Mouse (Mus musculus) adrenal gland, postnatal 36 days (tissue): ENCODE measurements around the gene Pdgfc. TPM values are rescaled to one million over a fixed set of nuclear protein-coding genes. Genes with fewer than 3 reads are reported as not detected.
"Not testable (repeated sequence)": the region's sequence is repeated elsewhere in the genome, so short reads cannot be mapped to it uniquely, and the experiment has no call there.

ENCODE experiments used
- DNase-seq, 2 experiments: peaks; one replicate each; pipeline ENCODE4 v3.0.0; 2021; ENCODE audit warnings: mixed read lengths in 1 of 2
- total RNA-seq, 2 experiments: library from RNA; stranded (reverse); gene quantifications; 2 replicates each; pipeline ENCODE4 v1.2.3; 2021

Gene Pdgfc
- total RNA-seq, 2 experiments from 2014 or later = 9.6 to 10.0 TPM

- DNase-seq = no peak
These were observed 9.3 kb downstream of the Pdgfc start for GRCm38 (mm10) chr3:81045344-81046050.

GRCm38 (mm10) chr3:81046652-81047607 lies 10.7 kb downstream of the Pdgfc start:
- DNase-seq = no peak

- no peak for DNase-seq
These were observed 15.3 kb downstream of the Pdgfc start for GRCm38 (mm10) chr3:81051522-81051921.

GRCm38 (mm10) chr3:81052422-81052821 lies 16.2 kb downstream of the Pdgfc start:
- no peak for DNase-seq

GRCm38 (mm10) chr3:81054074-81054473 lies 17.9 kb downstream of the Pdgfc start:
- no peak for DNase-seq

- no peak for DNase-seq
These were observed 21.5 kb downstream of the Pdgfc start for GRCm38 (mm10) chr3:81057719-81058118.

GRCm38 (mm10) chr3:81058527-81059031 lies 22.4 kb downstream of the Pdgfc start:
- DNase-seq = no peak

GRCm38 (mm10) chr3:81068550-81068949 lies 32.3 kb downstream of the Pdgfc start:
- no peak for DNase-seq

GRCm38 (mm10) chr3:81101136-81101535 lies 64.9 kb downstream of the Pdgfc start:
- no peak for DNase-seq

GRCm38 (mm10) chr3:81102158-81102876 lies 66.1 kb downstream of the Pdgfc start:
- peak in 1 of 2 experiments; percentile 5 for DNase-seq

- DNase-seq = no peak
These were observed 66.7 kb downstream of the Pdgfc start for GRCm38 (mm10) chr3:81102877-81103420.

GRCm38 (mm10) chr3:81107515-81107914 lies 71.3 kb downstream of the Pdgfc start:
- no peak for DNase-seq

- no peak for DNase-seq
These were observed 74.8 kb downstream of the Pdgfc start for GRCm38 (mm10) chr3:81110968-81111367.

GRCm38 (mm10) chr3:81112892-81113291 lies 76.7 kb downstream of the Pdgfc start:
- no peak for DNase-seq

- no peak for DNase-seq
These were observed 84.4 kb downstream of the Pdgfc start for GRCm38 (mm10) chr3:81120664-81121063.

GRCm38 (mm10) chr3:81121731-81122130 lies 85.5 kb downstream of the Pdgfc start:
- no peak for DNase-seq

GRCm38 (mm10) chr3:81123461-81123860 lies 87.2 kb downstream of the Pdgfc start:
- no peak for DNase-seq

GRCm38 (mm10) chr3:81127013-81127412 lies 90.8 kb downstream of the Pdgfc start:
- no peak for DNase-seq

GRCm38 (mm10) chr3:81136985-81137384 lies 100.8 kb downstream of the Pdgfc start:
- no peak for DNase-seq

GRCm38 (mm10) chr3:81138030-81138429 lies 101.8 kb downstream of the Pdgfc start:
- not testable (repeated sequence) for DNase-seq

- no peak for DNase-seq
These were observed 107.5 kb downstream of the Pdgfc start for GRCm38 (mm10) chr3:81143730-81144129.

GRCm38 (mm10) chr3:81149109-81149521 lies 112.9 kb downstream of the Pdgfc start:
- DNase-seq = no peak
